Mouse (Mus musculus): ENCODE measurements at regions not wholly inside any gene's neighbourhood (a gene's known extent, or its start where the extent isn't known, plus 50 kb on each side); places are given as distances from the start of the nearest gene placed in this dataset.

DNA sequence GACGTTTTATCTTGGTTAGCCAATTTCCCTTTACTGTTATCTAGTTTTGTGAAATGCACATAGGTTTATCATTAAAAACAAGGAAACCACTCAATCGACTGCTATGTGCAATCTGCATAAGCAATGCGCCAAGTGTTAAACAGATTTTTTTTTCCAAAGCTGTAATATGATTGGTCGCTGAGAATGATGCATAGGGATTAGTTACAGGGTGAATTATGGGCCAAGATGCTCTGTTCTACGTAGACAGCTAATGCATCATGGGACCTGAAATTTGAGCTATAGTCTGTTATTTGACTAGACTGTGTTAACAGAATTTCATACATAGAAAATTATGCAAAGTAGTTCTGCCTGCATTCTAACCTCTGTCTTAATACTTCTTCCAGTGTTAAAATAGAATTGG, 284.0 kb downstream of the Basp1 start:
- DNase-seq (ENCODE audit: low spot score in 2 of 2), result no peak

DNA sequence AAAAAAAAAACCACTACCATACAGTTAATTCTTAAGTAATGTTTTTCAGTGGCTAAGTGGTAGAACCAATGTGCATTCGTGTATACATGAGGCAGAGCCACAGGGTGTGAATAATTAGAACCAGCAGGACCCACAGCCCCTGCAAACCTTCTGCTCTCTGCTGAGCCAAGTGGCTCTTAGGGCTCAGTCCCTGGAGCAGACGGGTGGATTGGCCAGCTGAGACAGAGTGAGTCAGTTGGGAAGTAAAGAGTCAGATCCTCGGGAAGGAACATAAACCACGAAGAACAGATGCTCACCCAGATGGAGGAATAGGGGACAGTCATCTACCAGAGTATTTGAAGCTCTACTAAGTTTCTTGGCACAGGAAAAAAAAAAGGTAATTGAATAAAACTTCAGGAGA, 293.1 kb downstream of the Basp1 start:
- DNase-seq (ENCODE audit: low spot score in 2 of 2), result no peak

DNA sequence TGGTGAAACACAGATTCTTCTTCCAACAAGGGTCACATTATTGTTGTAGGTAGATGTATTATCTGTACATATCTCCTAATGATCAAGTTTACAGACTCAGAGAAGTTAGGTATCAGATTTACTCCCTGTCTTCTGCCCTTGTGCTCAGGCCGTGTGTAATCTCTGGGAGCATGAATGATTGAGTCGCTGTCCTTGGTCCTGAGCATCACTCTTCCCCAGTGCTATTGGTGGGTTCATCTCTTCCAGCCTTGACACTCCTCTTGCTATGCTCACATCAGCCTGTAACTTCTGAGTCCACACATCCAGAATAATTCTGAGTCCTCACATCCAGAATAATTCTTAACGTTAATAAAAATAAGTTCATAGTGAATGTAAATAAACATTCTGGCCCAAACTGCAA, 295.6 kb downstream of the Basp1 start:
- DNase-seq (ENCODE audit: low spot score in 2 of 2), result no peak

DNA sequence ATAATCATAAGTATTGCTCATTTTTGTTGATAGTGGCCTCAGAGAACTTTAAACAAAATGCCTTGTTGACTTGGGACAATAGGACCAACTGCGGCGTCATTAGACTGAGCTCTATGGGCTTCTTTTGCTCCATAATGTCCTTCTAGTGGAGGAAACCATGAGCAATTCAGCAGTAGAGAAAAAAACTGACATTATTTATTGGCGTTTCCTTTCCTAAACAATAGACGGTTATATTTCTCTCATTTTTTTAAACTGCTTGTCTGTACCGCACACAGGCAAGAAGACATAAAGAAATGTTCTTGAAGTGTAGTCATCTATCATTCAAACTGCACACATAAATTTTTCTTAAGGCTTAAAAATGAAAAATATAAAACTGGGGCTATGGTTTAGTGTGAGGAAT, 310.8 kb downstream of the Basp1 start:
- DNase-seq (ENCODE audit: low spot score in 2 of 2), result no peak

DNA sequence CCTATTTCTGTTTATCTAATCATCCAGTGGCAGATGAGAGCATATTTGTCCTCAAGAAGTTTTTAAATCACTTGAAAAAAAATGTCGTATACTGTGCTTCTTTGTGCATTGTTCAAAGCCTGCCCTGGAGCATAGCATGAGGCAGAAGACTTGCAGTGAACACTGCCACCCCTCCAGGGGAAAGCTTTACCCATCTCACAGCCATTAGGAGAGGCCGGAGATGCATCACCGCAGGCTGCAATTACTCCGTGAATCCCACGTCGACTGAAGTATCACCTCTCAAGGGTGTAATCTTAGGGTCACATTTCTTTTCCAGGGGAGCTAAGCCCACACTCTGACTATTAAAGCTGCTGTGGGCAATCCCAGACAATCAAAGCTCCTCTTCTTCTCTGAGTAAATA, 319.8 kb downstream of the Basp1 start:
- DNase-seq (ENCODE audit: low spot score in 2 of 2), result no peak

DNA sequence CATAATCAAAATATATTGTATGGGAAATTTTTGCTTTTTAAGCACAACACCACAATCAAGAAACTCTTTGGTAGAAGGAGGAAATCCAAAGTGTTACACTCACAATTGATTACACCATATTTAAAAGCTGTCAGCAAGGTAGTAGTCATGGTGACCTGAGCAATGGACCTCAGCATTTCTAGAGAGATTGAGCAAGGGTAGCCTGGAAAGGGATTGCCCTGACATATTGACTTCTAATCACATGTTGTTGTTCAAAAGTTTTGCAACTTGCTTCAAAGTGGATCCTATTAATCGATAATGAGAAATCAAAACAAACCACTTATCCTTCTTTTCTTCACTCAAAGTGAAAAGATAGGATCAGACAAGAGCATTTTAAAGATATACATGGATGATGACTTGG, 343.9 kb downstream of the Basp1 start:
- DNase-seq (ENCODE audit: low spot score in 2 of 2), result no peak

DNA sequence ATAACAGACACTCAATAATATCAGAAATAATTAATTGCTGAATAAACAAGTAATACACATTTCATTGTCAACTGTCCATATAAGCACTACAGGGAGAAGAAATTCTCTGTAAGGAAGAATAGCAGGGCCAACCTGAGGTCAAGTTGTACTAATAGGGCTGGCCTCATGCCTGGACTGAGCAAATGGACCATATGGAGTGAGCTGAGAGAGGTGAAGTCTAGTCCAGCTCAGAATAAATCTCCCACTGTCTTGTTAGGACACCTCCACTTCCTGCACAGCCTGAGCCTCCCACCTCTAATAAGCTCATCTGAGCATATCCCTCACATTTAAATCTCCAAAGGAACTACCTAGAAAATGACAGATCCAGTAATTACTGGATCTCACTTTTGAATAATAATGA, 354.2 kb downstream of the Basp1 start:
- no peak for DNase-seq (ENCODE audit: low spot score in 2 of 2)

DNA sequence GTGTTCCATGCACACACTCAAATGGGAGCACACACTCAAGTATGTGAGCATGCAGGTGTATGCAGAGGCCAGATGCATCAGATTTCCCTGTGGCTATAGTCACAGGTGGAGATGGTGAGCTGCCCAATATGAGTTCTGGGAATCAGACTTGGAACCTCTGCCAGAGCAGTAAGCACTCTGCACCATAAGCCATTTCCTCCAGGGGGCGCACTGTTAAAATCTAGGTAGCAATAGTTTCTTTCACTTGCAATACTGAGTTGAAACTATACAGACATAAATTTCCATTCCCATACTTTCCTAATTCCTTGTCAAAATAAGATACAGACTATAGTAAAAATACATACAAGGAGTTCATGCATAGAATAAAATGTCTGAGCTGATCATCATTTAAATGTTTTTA, 365.7 kb downstream of the Basp1 start:
- peak; percentile 10 to 38 for DNase-seq (ENCODE audit: low spot score in 2 of 2)

DNA sequence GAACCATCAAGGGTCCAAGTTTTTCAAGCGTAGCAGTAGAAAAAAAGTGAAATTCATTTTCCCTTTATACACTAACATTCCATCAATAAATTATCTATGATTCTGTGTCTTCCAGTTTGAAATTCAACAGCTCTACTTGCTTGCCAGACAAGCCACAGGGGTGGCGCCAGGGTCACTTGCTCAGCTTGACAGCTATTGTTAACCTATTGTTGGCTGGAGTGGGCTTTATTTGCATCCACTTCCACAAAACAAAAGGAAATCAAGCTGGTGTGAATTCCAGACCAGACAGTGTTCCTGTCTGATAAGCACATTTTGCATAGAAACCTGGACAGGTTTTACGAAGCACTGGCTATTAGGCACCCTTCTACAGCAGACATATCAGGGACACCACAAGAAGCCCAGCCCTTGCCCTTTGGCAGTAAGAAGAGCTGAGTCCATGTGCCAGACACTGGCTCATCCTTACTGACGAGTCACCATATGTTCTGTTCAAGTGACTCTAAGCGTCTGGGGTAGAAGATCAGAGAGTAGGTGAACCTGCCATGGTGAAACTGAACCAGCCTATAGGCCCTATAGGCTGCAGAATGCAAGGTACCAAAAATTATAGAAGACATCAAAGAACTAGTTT, 366.9 kb downstream of the Basp1 start:
- no peak for DNase-seq (ENCODE audit: low spot score in 2 of 2)

DNA sequence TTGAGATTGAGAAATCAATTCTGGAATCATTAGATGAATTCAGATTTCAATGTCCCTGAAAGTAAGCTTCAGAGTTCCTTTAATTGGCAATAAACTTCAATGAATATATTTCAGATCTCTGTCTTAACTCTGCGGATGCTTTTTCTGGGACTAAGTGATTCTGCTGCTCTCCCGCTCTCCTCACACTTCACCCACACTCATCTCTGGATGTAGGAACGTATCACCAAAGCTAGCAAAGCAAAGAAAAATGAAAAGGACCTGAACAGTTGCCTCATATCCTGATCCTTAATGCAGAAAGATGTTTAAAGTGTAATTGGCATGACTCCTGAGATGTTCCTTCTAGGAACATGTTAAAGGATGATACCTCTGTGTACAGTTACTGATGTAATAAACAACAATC, 377.3 kb downstream of the Basp1 start:
- no peak for DNase-seq (ENCODE audit: low spot score in 2 of 2)

DNA sequence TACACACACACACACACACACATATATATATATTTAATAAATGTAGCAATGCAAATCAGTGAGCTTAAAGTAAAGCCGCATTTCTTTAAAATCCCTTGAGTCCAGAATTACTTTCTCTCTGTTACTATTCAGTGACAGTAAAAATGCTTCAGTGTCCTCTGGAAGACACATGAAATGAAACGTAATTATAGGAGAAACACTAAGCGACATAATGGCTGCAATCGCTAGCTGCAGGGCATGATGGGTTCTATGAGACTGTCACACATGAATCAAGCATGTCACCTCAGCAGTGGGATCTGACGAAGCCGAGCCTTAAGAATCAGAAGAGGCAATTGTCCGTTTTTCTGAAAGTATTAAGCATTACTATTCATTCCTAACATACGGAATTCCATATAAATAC, 385.7 kb downstream of the Basp1 start:
- DNase-seq (ENCODE audit: low spot score in 2 of 2), result no peak

DNA sequence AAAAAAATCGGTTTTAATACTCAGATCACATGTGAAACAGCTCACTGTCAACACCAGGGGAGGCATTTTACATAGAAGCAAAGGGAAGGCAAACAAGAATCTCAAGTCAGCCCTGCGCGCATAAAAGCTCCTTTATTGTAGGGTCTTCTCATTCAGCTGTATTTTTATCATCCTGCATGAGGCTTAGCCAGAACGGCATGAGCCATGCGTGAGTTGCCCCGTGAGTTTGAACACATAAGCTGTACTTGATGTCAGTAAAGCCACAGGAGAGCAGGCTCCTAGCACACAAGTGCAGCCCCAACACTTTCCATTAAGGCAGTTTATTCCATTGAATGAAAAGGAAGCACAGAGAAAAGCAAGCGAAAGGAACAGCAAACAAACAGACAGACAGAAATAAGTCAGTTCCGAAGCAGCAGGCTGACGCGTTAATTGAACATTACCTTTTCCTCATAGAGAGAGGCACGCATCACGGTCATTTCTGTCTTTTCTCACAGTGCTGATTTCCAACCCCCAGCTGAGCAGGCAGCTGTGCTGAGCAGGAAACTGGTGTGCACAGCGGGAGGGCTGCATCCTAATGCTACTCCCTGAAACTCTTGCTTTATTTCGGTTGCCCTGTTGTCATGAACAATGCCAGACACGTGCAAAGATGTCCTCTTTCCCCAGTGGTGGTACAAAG, 386.6 kb downstream of the Basp1 start:
- DNase-seq (ENCODE audit: low spot score in 2 of 2), result no peak

DNA sequence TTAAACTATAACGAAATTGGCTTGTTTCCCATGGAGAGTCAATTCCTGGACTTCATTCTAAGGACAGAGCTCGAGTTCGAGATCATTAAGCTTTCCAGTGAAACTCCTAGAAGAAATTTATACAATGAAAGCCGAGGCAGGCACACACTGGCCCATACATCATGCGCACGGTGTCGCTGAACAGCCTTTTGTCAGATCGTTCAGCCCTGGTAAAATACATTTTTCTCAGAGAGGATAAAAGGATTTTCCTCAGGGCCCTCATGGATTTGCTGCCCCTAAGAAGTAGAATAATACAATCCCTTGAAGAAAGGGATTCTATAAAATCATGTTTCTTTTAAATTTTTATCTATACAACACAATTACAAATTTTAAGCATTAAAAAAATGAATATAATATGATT, 387.2 kb downstream of the Basp1 start:
- no peak for DNase-seq (ENCODE audit: low spot score in 2 of 2)

DNA sequence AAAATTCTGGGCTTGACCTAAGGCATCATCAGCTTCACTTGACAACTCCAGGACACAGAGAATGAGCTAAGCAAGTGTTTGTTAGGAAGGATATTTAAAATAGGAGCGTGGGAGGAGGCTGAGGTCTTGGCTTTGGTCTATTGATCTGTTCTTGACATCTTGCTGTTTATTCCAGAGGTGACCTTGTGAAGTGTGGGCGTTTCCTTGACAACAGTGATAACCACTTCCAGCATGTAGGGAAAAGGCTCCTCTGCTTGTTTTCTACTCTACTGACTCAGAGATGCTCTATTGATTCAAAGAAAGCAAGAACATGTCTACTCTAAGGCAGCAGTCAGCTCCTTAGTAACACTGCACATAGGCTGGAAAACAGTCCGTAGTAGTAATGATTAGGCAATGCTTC, 392.6 kb downstream of the Basp1 start:
- no peak for DNase-seq (ENCODE audit: low spot score in 2 of 2)

DNA sequence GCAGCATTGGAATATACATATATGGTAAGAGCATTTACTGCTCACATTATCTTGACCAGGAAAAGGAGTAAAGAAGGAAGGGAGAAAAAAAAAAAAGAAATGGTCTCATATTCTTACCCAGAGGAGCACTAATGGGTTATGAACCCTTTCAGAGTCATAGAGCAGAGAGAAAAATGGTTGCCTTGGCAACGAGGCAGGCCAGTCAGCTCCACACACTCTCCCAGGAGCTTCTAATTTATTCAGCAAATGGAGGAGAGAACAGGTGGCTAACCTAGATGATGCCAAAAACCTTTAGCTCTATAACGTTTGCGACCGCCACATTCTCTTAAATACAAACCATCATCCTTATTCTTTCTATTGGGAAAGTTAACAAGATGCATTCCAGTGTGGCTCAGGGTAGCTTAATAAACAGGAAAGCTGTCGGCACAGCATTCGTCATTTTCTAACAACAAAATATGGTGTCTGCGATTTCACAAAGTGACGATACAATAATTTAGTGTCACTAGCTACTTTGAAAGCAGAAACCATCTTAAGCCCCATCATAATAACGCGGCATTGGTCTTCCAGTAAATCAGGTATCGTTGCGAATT, 394.1 kb downstream of the Basp1 start:
- no peak for DNase-seq (ENCODE audit: low spot score in 2 of 2)

DNA sequence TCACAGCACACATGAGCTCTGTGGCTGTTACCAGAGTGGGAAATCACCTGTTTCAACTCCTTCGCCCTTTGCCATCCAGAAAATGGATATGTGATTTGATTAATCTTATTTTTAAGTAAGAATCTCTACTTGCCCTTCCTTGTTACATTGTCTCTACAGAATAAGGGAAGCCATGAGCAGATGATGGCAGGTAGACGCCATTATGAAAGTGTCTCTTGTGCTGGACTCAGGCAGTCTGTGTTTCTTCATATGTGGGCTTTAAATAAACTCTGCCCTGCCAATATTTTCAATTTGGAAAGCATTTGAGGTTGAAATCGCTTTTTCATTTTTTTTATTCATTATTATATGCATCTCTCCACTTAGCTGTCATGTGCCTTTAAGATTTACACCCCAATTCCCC, 394.6 kb downstream of the Basp1 start:
- DNase-seq (ENCODE audit: low spot score in 2 of 2), result no peak

DNA sequence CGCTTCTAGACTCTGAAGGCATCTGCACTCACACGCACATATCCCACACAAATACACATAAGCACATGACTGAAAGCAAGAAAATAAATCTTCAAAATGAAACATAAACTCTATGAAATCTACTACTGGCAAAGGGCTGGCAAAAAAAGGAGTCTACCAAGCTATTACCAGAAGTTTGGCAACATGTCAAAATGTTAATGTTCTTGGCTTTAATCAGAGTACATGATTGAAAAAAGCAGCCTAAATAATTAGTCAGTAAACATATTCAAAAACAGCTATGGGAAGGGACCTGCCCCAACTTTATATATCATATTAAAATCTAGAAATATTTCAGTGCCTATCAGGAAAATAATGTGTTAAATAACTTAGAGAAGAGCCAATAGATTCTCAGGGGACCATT, 405.8 kb downstream of the Basp1 start:
- no peak for DNase-seq (ENCODE audit: low spot score in 2 of 2)

DNA sequence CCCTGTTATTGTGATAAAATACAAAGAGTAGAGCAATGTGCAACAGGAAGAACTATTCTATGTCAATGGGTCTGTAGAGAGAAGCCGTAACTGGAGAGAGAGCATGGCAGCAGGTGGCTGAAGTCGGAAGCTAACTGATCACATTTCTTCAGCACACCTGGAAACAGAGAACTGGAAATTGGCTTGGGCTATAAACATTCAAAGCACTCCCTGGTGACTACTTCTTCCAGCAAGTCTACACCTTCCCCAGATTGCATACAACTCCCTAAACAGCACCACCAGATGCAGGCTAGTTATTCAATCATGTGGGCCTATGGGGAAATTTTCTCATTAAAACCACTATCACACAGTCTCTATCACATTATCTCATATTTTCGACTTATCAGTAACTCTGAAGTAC, 413.4 kb downstream of the Basp1 start:
- no peak for DNase-seq (ENCODE audit: low spot score in 2 of 2)

DNA sequence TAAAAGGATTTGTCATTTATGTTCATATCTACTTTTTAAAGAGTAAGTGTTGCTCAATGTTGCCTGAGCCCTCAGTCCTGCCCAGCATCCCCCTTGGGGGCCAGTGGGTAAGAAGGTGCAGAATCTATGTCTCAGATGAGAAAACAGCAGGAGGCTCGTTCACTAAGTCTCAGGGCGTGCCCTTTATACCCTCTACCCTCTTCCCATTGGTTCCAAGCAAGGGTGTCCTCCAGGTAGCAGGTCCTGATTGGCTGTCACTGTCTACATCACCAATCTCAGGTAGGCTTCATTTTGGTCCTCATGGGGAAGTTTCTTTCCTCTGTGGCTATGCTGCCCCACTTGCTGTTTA, 420.3 kb downstream of the Basp1 start:
- no peak for DNase-seq (ENCODE audit: low spot score in 2 of 2)

DNA sequence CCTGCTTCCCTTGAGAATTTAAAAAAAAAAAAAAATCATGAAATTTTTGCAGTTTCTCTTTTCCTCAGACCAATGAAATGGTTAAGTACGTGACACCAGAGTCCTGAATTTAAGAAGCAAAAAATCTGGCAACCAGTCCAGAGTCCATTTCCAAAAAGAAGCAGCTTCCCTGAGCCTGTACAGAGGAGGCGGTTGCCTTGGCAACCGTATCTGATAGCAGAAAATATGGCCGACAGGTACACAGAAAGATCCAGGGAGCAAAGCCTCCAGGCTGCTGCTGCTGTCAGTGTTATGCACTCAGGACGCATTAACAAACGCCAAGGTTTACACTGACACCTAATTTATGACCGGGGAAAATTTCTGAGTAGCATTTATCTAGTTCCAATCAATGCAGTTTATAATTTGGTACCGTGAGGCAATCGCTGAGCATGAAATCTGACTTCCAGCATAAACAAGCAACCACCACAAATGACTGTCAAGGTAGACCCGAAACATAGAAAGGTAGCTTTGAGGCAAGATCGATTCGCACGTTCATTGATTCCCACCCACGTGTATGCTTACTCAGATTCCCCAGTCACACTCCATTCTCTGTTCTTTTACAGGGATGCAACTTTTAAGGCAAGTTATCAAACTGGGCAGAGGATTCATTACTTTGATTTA, 420.8 kb downstream of the Basp1 start:
- no peak for DNase-seq (ENCODE audit: low spot score in 2 of 2)

DNA sequence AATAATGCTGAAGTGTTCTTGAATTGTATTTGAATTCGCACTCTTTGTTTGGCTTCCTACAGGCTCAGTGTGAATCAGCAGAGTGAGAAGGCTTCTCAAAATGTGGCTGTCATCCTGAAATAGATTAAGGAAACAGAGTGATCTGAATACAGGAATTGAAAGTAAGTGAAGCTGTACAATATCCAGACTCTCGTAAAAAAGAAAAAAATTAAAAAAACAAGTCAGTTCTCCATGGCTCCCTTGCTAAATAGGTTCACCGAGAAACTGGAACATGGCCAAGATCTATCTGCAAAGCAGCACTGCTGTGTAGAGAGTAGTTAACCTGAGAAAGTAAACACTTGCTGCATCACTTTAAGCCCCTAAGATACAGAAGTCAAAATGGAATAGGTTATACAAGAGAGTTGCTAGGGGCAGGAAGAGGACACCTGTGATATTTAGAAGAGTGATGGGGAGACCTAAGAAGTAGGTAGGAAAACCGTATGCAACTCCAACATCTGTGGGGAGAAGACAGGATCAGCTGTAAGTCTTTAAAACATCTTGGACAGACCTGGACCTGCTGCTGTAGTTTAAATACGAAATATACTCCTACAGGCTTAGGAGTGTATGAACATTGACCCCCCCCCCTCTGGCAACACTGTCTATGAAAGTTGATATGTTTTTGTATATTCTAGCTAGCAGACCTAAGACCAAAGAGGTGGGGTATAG, 423.3 kb downstream of the Basp1 start:
- no peak for DNase-seq (ENCODE audit: low spot score in 2 of 2)

DNA sequence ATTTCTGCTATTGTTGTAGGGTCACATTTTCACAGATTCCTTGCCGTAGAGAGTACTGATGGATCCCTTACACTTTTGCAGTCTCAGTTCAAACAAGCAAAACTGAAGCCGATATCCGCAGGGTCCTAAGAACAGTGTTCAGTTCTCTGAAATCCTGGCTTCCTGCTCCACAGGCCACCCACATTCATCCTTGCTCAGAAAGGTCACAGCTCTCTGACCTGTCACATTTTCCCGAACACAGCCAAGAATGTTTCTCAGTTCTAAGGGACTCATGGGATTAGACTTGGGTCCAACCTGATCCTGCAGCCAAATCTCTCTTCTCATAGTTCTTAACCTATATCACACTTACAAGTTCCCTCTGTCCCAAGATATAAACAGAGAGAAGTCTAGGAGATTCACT, 432.7 kb downstream of the Basp1 start:
- no peak for DNase-seq (ENCODE audit: low spot score in 2 of 2)

DNA sequence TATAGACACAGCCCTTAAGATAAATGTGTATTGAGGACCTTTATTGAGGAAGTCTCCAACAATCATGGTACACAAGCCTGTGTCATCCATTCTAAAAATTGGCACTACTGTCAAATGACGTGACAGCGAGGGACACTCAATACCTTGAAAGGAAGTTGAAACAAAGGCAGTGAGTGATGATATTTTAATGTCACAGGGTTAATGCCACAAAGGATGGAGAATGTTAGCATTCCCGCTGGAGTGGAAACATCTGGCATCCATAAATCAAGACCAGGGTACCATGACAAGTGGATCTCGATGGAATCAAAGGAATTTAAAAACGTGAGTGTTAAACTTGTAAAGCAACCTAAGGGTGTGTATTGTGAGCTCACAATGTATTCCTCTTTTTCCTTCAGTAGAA, 441.5 kb downstream of the Basp1 start:
- DNase-seq (ENCODE audit: low spot score in 2 of 2), result no peak

Data from urinary bladder, postnatal 36 days (tissue).